Mouse (Mus musculus): ENCODE measurements around the gene D630023F18Rik. TPM values are rescaled to one million over a fixed set of nuclear protein-coding genes. Genes with fewer than 3 reads are reported as not detected.

Gene D630023F18Rik
- total RNA-seq, 2 experiments from 2014 or later, result 1.2 TPM; not detected in 1

DNA sequence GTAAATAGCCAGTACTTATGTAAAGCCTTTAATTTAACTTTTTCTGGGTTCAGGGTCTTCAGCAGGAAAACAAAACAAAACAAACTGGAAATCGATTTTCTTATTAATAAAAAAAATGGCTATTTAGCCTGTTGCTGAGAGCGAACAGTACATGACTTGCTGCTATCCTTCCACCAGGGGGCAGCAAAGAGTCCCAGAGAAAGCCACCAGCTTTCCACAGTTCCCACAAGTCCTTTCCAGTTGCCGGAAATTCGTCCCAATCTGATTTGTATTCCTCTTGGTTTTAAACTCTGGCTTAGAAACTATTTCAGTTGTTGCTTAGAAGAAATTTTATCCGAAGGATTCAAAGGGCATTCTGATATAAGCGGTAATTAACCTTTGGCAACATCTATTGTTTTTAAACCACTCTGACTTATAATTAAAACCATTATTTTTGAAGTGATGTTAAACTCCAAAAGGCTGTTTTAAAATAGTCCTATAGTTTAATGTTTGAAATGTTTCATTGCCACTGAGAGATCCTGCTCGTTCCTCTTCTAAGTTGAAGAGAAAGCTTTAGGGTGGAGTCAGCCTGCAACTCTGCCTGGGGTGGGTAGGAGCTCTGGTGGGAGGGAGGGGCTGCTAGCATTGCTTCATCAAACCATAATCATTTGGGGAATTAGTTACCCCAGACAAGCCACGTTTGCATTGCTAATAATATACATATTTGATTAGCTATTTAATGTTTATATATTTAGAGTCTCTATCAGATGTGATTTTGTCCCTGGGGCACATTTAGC, 10.8 kb downstream of the D630023F18Rik start:
- DNase-seq (ENCODE audit: low spot score in 2 of 2), result peak; percentile 27 to 55

DNA sequence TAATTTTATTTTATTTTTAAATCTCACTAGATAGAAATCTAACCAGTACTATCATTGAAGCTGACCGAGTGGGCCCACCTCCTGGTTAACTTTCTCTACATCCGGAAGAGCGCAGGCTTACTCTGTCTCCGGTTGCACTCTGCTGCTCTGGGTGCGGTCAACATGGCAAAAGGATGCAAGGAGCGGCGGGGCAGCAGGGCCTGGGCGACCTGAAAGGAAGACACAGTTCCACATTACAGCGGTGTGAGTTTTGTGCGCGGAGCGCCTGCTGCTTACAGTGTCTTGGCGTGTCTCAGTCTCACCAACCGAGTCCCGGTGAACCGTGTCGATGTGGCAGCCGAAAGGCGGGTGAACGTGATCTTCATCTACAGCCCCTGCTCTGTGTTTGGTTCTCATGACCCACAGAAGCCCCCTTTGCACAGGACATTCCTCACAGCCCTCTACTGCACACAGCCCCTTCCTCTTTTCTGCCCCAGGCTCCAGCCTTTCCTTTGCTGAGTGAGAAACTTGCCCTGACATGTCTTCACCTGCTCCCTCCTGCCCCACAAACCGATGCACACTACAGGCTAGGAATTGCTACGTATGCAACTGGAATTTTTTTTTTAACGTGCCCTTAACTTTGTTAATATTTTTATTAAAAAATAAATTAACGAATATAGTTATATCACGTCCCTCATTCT, 13.1 kb downstream of the D630023F18Rik start:
- no peak for DNase-seq (ENCODE audit: low spot score in 2 of 2)

DNA sequence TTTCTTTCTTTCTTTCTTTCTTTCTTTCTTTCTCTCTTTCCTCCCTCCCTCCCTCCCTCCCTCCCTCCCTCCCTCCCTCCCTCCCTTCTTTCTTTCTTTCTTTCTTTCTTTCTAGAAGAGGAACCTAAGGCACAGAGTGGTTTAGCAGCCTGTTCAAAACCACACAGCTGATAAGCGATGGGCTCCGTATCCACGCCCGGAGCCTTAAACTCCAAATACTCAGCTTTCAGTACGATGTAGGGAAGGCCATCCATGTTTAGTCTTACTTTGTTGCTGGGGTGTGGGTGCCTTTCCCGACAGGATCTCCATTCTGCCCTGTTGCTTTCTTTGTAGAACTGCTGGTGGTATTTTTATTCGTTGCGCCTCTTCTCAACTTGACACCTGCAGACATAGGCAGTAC, 13.8 kb downstream of the D630023F18Rik start:
- no peak for DNase-seq (ENCODE audit: low spot score in 2 of 2)

DNA sequence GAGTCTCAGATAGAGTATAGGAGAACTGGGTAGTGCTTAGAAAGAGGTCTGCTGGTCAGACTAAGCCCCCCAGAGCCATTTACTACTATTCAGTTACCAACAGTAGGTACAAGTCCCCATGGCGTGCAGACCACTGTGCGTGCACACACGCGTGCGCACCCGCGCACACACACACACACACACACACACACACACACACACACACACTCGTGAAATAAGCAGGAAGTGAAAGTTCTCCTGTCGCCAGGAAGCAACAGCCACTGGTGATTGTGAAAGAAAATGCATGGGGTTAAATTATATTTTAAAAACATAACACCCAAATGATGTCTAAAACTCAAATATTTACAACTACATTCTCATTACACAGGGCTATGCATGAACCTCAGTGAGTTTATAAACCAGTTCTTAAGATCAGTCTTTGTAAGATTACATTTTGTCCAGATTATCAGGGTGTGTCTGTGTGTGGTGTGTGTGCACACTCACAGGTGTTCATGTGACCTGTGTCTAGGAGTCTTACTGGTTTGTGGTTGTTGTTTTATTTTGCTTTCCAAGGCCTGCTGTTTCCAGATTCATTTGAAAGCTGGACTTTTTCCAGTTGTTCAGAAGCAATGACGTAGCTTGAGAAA, 15.2 kb downstream of the D630023F18Rik start:
- DNase-seq (ENCODE audit: low spot score in 2 of 2), result no peak

DNA sequence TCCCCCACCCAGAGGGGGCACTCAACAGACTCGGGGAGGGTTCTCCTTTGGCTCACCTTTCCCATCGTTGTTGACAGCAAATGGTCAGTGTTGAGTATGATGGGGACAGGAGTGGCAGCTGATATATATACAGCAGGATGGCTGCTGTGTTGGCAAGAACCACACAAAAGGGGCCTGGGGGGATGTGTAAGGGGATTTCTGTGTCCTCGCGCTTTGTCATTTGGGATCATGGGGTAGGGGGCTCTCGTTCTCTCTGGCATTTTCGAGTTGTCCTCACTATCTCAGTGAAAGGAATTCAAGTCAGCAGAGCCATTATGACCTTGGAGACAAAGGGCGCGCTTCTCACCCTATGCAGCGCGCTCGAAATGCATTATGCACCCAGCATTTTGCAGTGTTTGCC, 19.7 kb downstream of the D630023F18Rik start, which contains the start of gene Cryga:
Gene Cryga, minus strand, starts transcription at position 101 of the 400 bp plus-strand sequence.
- no peak for DNase-seq (ENCODE audit: low spot score in 2 of 2)

DNA sequence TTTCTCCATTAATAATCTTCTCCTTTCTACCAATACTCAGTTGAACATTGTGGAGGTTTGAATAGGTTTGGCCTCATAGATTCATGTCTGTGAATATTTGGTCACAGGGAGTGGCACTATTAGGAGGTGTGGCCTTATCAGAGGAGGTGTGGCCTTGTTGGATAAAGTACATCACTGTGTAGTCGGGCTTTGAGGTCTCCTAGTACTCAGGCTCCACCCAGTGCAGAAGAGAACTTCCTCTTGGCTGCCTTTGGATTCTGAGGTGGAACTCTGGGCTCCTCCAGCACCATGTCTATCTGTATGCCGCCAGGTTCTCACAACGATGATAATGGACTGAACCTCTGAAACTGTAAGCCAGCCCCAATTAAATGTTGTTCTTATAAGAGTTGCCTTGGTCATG, 26.1 kb downstream of the D630023F18Rik start:
- no peak for DNase-seq (ENCODE audit: low spot score in 2 of 2)

DNA sequence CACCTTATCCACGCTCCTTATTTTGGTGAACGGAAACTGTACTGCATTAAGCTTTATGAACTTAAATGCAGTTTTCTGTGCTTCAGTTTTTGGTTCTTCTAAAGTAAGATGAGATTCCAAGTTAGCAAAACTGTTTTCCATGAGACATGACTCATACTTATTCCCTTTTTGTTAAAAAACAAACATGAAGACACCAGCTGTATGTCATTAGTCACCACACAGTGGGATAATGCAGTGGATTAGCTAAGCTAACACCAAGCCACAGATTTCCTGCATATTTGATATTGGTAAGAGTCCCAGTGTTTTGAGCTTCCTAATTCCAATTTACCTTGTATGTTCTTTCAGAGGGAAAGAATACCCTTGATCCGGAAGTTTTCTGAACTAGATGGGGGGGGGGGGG, 31.4 kb downstream of the D630023F18Rik start:
- DNase-seq (ENCODE audit: low spot score in 2 of 2), result no peak

DNA sequence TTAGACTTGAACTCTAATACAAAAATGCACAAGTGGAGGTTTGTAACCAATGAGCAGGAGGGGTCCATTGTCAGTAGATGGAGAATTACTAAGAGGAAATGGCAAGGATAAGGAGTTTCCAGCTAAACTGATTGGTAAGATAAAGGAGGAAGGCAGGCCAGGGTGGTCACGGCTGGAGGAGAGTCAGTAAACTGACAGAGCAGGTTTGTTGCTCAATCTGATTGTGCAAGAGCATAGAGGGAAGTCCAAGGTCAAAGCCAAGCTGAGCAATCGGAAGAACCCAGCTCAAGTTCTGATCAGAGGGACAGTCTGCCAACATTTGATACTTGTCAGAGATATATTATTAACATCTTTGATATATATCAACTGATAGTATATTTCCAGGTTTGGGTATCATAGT, 32.6 kb downstream of the D630023F18Rik start:
- DNase-seq (ENCODE audit: low spot score in 2 of 2), result no peak

DNA sequence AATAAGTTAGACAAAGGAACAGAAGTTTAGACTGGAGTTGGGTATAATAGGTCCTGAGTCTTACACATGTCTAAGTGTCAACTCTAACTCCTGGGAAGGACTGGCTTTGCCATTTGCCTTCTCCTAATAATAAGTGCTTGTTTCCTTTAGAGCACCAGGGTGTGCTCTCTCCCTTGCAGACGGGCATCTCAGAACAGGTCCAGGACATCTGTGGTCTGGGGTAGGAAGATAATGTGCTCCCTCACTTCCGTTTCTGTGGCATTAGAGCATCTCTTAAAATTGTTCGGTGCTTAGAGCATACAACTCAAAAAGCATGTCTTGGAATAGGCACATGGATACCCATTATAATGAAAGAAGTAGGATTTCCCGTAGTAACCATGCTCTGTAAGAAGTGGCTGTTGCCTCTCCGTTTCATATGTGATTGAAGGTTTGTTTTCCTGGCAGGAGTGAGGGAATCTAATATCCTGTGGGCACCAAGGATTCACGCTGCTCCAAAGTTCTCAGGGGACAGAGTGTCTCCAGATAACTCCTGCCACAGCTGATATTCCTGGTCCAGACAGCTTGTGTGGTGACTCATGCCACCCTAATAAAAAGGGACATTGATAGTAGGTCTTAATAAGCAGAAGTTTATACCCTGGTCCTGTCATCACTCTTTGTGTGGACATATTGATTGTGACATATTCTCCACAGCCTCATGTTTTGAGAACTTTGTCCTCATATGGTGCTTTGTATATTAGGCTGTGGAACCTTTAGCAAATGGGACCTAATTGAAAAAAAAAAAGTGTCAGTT, 34.3 kb downstream of the D630023F18Rik start:
- DNase-seq (ENCODE audit: low spot score in 2 of 2), result no peak

DNA sequence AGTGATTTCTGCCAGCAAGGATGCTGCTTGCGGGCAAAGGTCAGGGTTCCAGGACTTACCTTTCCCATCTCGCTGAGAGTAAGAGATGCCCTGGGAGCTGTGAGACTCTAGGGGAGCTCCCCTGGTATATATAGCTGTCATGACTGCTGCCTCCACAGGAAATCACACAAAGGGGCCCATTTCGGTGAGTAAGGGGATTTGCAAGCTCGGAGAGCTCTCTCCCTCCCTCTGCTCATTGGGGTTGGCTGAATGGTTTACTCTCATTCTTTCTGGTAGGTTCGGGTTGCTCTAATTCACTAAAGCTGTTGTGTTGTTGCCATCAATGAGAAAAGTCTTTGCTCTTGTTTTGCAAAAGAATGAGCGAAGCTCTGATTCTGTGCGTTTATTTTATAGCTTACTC, 40.8 kb downstream of the D630023F18Rik start, which contains the start of gene Crygb:
Gene Crygb, minus strand, starts transcription at position 101 of the 400 bp plus-strand sequence.
- DNase-seq (ENCODE audit: low spot score in 2 of 2), result no peak

DNA sequence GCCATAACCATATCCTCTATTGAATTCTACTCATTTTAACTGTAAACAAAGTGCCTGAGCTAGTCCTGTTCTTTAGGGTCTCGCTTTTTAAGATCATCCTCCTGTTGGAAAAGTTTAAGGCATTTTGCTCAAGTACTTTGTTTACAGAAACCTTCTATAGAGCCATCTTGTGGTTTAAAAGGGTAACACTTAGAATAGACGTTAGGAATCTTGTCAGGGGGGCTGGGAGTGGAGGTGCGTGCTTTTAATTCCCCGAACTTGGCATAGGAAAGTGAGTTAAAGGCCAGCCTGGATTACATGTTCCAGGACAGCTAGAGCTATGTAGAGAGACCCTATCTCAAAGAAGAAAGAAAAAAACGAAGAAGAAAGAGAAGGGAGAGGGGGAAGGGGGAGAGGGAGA, 47.4 kb downstream of the D630023F18Rik start:
- DNase-seq (ENCODE audit: low spot score in 2 of 2), result no peak

DNA sequence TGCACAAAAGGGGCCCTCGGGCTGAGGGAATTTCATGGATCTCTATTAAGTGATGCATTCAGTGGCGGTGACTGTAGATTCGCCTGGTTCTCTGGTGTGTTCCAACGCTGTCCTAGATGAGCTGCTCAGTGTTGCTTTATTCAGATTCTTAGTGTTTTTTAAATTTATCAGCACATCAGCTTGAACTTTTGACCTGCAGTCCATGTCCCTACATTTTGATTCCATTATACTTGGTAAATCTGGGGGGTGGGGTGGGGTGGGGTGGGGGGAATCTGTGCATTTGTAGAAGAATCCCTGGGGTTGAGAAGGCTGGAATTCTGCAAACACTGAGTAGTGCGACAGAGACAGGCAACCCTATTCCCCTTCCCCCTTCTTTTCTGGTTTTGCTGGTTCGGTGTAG, 49.4 kb downstream of the D630023F18Rik start, which contains the start of gene Crygc:
Gene Crygc, minus strand, starts transcription at position 101 of the 400 bp plus-strand sequence.
- no peak for DNase-seq (ENCODE audit: low spot score in 2 of 2)

DNA sequence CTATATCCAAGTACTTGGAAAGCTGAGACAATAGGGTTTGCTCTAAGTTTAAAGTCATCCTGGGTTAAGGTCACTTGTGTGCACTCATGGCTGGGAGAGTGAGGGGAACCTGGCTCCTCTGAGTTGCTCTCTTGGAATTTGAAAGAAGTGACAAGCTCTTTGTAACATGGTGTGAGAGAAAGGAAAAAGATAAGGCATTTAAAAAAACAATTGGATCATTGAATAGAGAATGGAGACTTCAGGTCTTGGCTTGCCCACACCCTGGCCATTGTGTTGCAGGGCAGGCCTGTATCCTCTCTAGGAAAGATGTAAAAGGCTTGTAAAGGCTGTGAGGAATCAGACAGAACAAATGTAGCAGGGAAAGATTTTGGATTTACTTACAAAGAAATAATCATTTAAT, 55.2 kb downstream of the D630023F18Rik start:
- no peak for DNase-seq (ENCODE audit: low spot score in 2 of 2)

DNA sequence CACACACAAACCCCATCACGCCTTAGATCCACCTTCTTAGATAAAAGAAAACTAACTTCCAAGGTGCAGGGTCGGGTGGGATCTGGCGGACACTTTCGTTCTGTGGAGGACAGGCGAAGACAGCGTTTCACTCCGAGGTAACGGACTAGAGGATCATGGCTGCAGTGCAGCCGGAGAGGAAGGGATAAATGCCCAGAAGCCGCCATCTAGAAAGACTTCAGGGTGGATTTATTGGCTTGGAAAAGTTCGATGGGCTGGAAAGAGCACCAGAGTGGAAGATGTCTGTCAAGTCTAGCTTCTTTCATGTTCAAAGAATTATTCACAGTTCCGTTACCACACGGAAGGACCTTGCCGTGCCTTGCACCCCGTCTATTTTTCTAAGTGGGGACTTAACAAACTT, 58.8 kb downstream of the D630023F18Rik start:
- no peak for DNase-seq (ENCODE audit: low spot score in 2 of 2)

DNA sequence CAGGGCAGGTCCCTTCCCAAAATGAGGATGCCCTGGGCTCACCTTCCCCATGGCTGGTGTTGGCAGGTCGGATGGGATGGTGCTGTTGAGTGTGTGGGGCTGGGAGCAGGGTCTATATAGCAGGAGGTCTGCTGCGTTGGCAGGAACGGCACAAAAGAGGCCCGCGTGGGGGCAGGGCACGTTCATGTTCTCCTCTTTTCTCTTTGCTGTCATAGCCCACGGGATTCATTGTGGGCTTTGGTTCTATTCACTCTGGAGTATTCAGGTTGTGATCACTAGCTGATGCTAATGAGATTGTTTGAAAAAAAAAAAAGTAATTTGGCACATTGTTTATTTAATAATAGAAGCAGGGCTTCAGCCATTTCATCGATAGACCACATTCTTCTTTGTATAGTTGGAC, 59.7 kb downstream of the D630023F18Rik start, which contains the start of gene Crygd:
Gene Crygd, minus strand, starts transcription at position 101 of the 400 bp plus-strand sequence.
- no peak for DNase-seq (ENCODE audit: low spot score in 2 of 2)

Other genes with a start within 250 kb of the D630023F18Rik start
- 10 to 100 TPM; 27.0 to 29.2 TPM for gene Plekhm3, start 166.4 kb downstream of the D630023F18Rik start, total RNA-seq (2021)
- 100 to 1,000 TPM; 902 to 972 TPM for gene Akr1cl, start 90.5 kb downstream of the D630023F18Rik start, total RNA-seq (2021)
- under 1 TPM in 1 of 2 experiments, not detected in 1; 0.50 TPM for gene Cryge, start 72.1 kb downstream of the D630023F18Rik start, total RNA-seq (2021)
- not detected for gene Crygd, start 59.8 kb downstream of the D630023F18Rik start, total RNA-seq (2021)
- gene Crygc, start 49.5 kb downstream of the D630023F18Rik start, total RNA-seq (2021), result not detected
- not detected for gene Crygb, start 40.9 kb downstream of the D630023F18Rik start, total RNA-seq (2021)
- gene Cryga, start 19.8 kb downstream of the D630023F18Rik start, total RNA-seq (2021), result not detected
- not detected for gene Gm28845, start 3.7 kb downstream of the D630023F18Rik start, total RNA-seq (2021)
- gene Idh1, start 63.3 kb upstream of the D630023F18Rik start, total RNA-seq (2021), result 100 to 1,000 TPM; 373 to 385 TPM
- 10 to 100 TPM; 34.6 to 36.0 TPM for gene Pikfyve, start 63.5 kb upstream of the D630023F18Rik start, total RNA-seq (2021)
- gene Pth2r, start 158.8 kb upstream of the D630023F18Rik start, total RNA-seq (2021), result not detected

Data from adrenal gland, postnatal 4 days (tissue).